Mouse (Mus musculus) liver, embryonic 16.5 days (tissue): ENCODE results near the gene Slc19a3. TPM values are rescaled to one million over a fixed set of nuclear protein-coding genes. Genes with fewer than 3 reads are reported as not detected.
"Not testable (repeated sequence)": the region's sequence is repeated elsewhere in the genome, so short reads cannot be mapped to it uniquely, and the experiment has no call there.

Source experiments
- ATAC-seq: fragments of 200-750 bp; cut with Nextera tagmentation; 2 replicates; pipeline ENCODE4 v1.8.0; 2017; ENCODE audit warnings: low read depth, mild to moderate bottlenecking, moderate number of reproducible peaks, moderate library complexity
- H3K27ac ChIP-seq: fragments of 300-500 bp; sonication (generic); 2 replicates; pipeline ENCODE4 v1.5.1; 2014; ENCODE audit warnings: mild to moderate bottlenecking, low read length
- H3K27me3 ChIP-seq: fragments of 300-500 bp; sonication (generic); 2 replicates; pipeline ENCODE4 v1.6.1; 2014; ENCODE audit warnings: low read depth, low read length, mixed read lengths; ENCODE audit not compliant: control insufficient read depth, insufficient read depth
- H3K36me3 ChIP-seq: fragments of 300-500 bp; sonication (generic); 2 replicates; pipeline ENCODE4 v1.6.1; 2014; ENCODE audit warnings: mild to moderate bottlenecking; ENCODE audit not compliant: control insufficient read depth, insufficient read depth
- H3K4me1 ChIP-seq: fragments of 300-500 bp; sonication (generic); 2 replicates; pipeline ENCODE4 v1.6.1; 2014; ENCODE audit warnings: low read depth, low read length, mixed read lengths; ENCODE audit not compliant: control insufficient read depth
- H3K4me2 ChIP-seq: fragments of 300-500 bp; sonication (generic); 2 replicates; pipeline ENCODE4 v1.6.1; 2014; ENCODE audit warnings: low read depth, low read length, mixed read lengths
- H3K4me3 ChIP-seq: fragments of 300-500 bp; sonication (generic); 2 replicates; pipeline ENCODE4 v1.5.1; 2014; ENCODE audit warnings: low read depth, mild to moderate bottlenecking, low read length
- H3K9ac ChIP-seq: fragments of 300-500 bp; sonication (generic); 2 replicates; pipeline ENCODE4 v1.6.1; 2014; ENCODE audit warnings: low read depth, low read length
- H3K9me3 ChIP-seq: fragments of 300-500 bp; sonication (generic); replicated peaks from 2 replicates; pipeline ENCODE4 v1.6.1; 2016; ENCODE audit warnings: low read length; ENCODE audit not compliant: control insufficient read depth
- WGBS: fragments of 180-500 bp; shearing (Covaris S2); extraction: QIAGEN DNeasy Blood & Tissue Kit; methylation state at CpG from one replicate; pipeline ENCODE4 v1.1.7; 2014; ENCODE audit not compliant: insufficient replicate concordance; 5-methylcytosine and 5-hydroxymethylcytosine counted together
- polyA plus RNA-seq: library from polyadenylated mRNA; unstranded; fragments of >200 nt; fragmentation: Nextera tagmentation; extraction: Ambion mirVana; gene quantifications from 2 replicates; pipeline ENCODE4 v1.2.1, GENCODE M21; 2015

Slc19a3 gene
- polyA plus RNA-seq, 1 experiment from 2014 or later = 0.08 TPM

GRCm38 (mm10) chr1:83016556-83016955 lies 21.7 kb downstream of the Slc19a3 start:
- H3K4me2 ChIP-seq = no peak overlapping the region
- no peaks in the 10 kb centered on the region for H3K36me3 ChIP-seq
- no peaks in the 10 kb centered on the region for H3K9me3 ChIP-seq
- no peak overlapping the region for H3K4me3 ChIP-seq
- H3K27ac ChIP-seq = no peak overlapping the region
- no peaks in the 10 kb centered on the region for H3K27me3 ChIP-seq
- no peaks in the 10 kb centered on the region for H3K4me1 ChIP-seq
- WGBS = 44% methylated on average over 1 of the region's 1 CpGs
- no peak for ATAC-seq
- no peak overlapping the region for H3K9ac ChIP-seq

GRCm38 (mm10) chr1:83015329-83015879 lies 22.8 kb downstream of the Slc19a3 start:
- H3K4me3 ChIP-seq = no peak overlapping the region
- ATAC-seq = no peak
- no peaks in the 10 kb centered on the region for H3K9me3 ChIP-seq
- H3K27me3 ChIP-seq = no peaks in the 10 kb centered on the region
- H3K4me1 ChIP-seq = no peaks in the 10 kb centered on the region
- 59% methylated on average over 10 of the region's 10 CpGs for WGBS
- no peak overlapping the region for H3K9ac ChIP-seq
- H3K36me3 ChIP-seq = no peaks in the 10 kb centered on the region
- H3K27ac ChIP-seq = no peak overlapping the region
- no peak overlapping the region for H3K4me2 ChIP-seq

- H3K36me3 ChIP-seq = no peaks in the 10 kb centered on the region
- 73% methylated on average over 3 of the region's 3 CpGs for WGBS
- H3K9ac ChIP-seq = no peak overlapping the region
- H3K9me3 ChIP-seq = no peaks in the 10 kb centered on the region
- no peaks in the 10 kb centered on the region for H3K27me3 ChIP-seq
- no peaks in the 10 kb centered on the region for H3K4me1 ChIP-seq
- no peak overlapping the region for H3K4me2 ChIP-seq
- ATAC-seq = no peak
- H3K27ac ChIP-seq = no peak overlapping the region
- no peak overlapping the region for H3K4me3 ChIP-seq
Measured at GRCm38 (mm10) chr1:83014477-83014876, 23.8 kb downstream of the Slc19a3 start.

GRCm38 (mm10) chr1:83007471-83007870 lies 30.8 kb downstream of the Slc19a3 start:
- Histone ChIP-seq H3K4me3 (no peak overlapping the region), H3K9me3 (no peaks in the 10 kb centered on the region), H3K36me3 (no peaks in the 10 kb centered on the region), H3K9ac (no peak overlapping the region), H3K4me2 (no peak overlapping the region), H3K4me1 (no peaks in the 10 kb centered on the region), H3K27me3 (no peaks in the 10 kb centered on the region), H3K27ac (no peak overlapping the region)
- ATAC-seq = no peak
- WGBS = 53% methylated on average over 6 of the region's 6 CpGs

GRCm38 (mm10) chr1:83006218-83007179 lies 31.7 kb downstream of the Slc19a3 start:
- no peak for ATAC-seq
- WGBS = 54% methylated on average over 8 of the region's 8 CpGs
- H3K4me2 ChIP-seq = no peak overlapping the region

GRCm38 (mm10) chr1:83000306-83000705 lies 37.9 kb downstream of the Slc19a3 start, which contains the start of gene Gm47959:
Gene Gm47959, plus strand, starts transcription at chr1:83000548.
- not testable (repeated sequence) for H3K4me3 ChIP-seq, ATAC-seq, H3K36me3 ChIP-seq, H3K4me1 ChIP-seq, H3K4me2 ChIP-seq, H3K9ac ChIP-seq, H3K27me3 ChIP-seq, H3K27ac ChIP-seq, H3K9me3 ChIP-seq
- 87% methylated on average over 9 of the region's 9 CpGs for WGBS

More at GRCm38 (mm10) chr1:83006218-83007179, 31.7 kb downstream of the Slc19a3 start:
- no peak overlapping the region for H3K4me3 ChIP-seq
- H3K4me1 ChIP-seq = no peaks in the 10 kb centered on the region
- no peak overlapping the region for H3K27ac ChIP-seq
- no peaks in the 10 kb centered on the region for H3K27me3 ChIP-seq
- H3K9ac ChIP-seq = no peak overlapping the region
- H3K36me3 ChIP-seq = no peaks in the 10 kb centered on the region
- no peaks in the 10 kb centered on the region for H3K9me3 ChIP-seq

GRCm38 (mm10) chr1:82993947-82994346 lies 44.3 kb downstream of the Slc19a3 start:
- H3K27ac ChIP-seq = no peak overlapping the region
- H3K9me3 ChIP-seq = no peaks in the 10 kb centered on the region
- H3K4me1 ChIP-seq = no peaks in the 10 kb centered on the region
- no peak overlapping the region for H3K4me3 ChIP-seq
- WGBS = 65% methylated on average over 3 of the region's 3 CpGs
- H3K4me2 ChIP-seq = no peak overlapping the region
- H3K9ac ChIP-seq = no peak overlapping the region
- ATAC-seq = no peak
- no peaks in the 10 kb centered on the region for H3K27me3 ChIP-seq
- no peaks in the 10 kb centered on the region for H3K36me3 ChIP-seq

GRCm38 (mm10) chr1:82992093-82992492 lies 46.2 kb downstream of the Slc19a3 start:
- no peaks in the 10 kb centered on the region for H3K27me3 ChIP-seq
- ATAC-seq = no peak
- no peak overlapping the region for H3K9ac ChIP-seq
- H3K9me3 ChIP-seq = no peaks in the 10 kb centered on the region
- 58% methylated on average over 6 of the region's 6 CpGs for WGBS
- H3K27ac ChIP-seq = no peak overlapping the region
- H3K4me2 ChIP-seq = no peak overlapping the region
- no peaks in the 10 kb centered on the region for H3K36me3 ChIP-seq
- no peaks in the 10 kb centered on the region for H3K4me1 ChIP-seq
- H3K4me3 ChIP-seq = no peak overlapping the region

- Histone ChIP-seq H3K9me3 (no peaks in the 10 kb centered on the region), H3K36me3 (no peaks in the 10 kb centered on the region), H3K4me3 (no peak overlapping the region), H3K4me2 (no peak overlapping the region), H3K27me3 (no peaks in the 10 kb centered on the region), H3K9ac (no peak overlapping the region), H3K27ac (no peak overlapping the region), H3K4me1 (no peaks in the 10 kb centered on the region)
- 60% methylated on average over 3 of the region's 3 CpGs for WGBS
- no peak for ATAC-seq
Measured at GRCm38 (mm10) chr1:82991596-82991995, 46.7 kb downstream of the Slc19a3 start.
